Mouse (Mus musculus) limb, embryonic 14.5 days (tissue): ENCODE data around the gene Pax6. TPM values are rescaled to one million over a fixed set of nuclear protein-coding genes. Genes with fewer than 3 reads are reported as not detected.

Experiments
- ATAC-seq: fragments of 200-750 bp; cut with Nextera tagmentation; 2 replicates; pipeline ENCODE4 v1.8.0; 2017; ENCODE audit warnings: low read depth, moderate number of reproducible peaks, moderate TSS enrichment; ENCODE audit not compliant: low FRiP score
- DNase-seq: peaks from one replicate; pipeline ENCODE4 v3.0.0-alpha.2; 2015; ENCODE audit warnings: low spot score
- H3K27ac ChIP-seq: fragments of 300-500 bp; sonication (generic); replicated peaks from 2 replicates; pipeline ENCODE4 v1.5.1; 2014; ENCODE audit warnings: low read depth, mild to moderate bottlenecking, low read length, moderate library complexity, mixed read lengths
- H3K27me3 ChIP-seq: fragments of 300-500 bp; sonication (generic); 2 replicates; pipeline ENCODE4 v1.6.1; 2014; ENCODE audit warnings: low read length, mixed read lengths; ENCODE audit not compliant: control insufficient read depth, insufficient read depth
- H3K36me3 ChIP-seq: fragments of 300-500 bp; sonication (generic); 2 replicates; pipeline ENCODE4 v1.6.1; 2014; ENCODE audit warnings: mild to moderate bottlenecking, low read length, moderate library complexity, mixed read lengths; ENCODE audit not compliant: control insufficient read depth, insufficient read depth
- H3K4me1 ChIP-seq: fragments of 300-500 bp; sonication (generic); 2 replicates; pipeline ENCODE4 v1.6.1; 2014; ENCODE audit warnings: antibody characterized with exemption, low read length, mixed read lengths; ENCODE audit not compliant: control insufficient read depth, insufficient read depth
- H3K4me2 ChIP-seq: fragments of 300-500 bp; sonication (generic); replicated peaks from 2 replicates; pipeline ENCODE4 v1.6.1; 2014; ENCODE audit warnings: low read depth, mild to moderate bottlenecking, low read length, moderate library complexity; ENCODE audit not compliant: severe bottlenecking
- H3K4me3 ChIP-seq: fragments of 300-500 bp; sonication (generic); replicated peaks from 2 replicates; pipeline ENCODE4 v1.5.1; 2014; ENCODE audit warnings: low read length
- H3K9ac ChIP-seq: fragments of 300-500 bp; sonication (generic); 2 replicates; pipeline ENCODE4 v1.6.1; 2014; ENCODE audit warnings: mild to moderate bottlenecking, low read depth, low read length, moderate library complexity; ENCODE audit not compliant: severe bottlenecking
- H3K9me3 ChIP-seq: fragments of 300-500 bp; sonication (generic); 2 replicates; pipeline ENCODE4 v1.6.1; 2016; ENCODE audit warnings: low read length; ENCODE audit not compliant: control insufficient read depth
- POLR2A ChIP-seq: fragments of 200-500 bp; IDR thresholded peaks from 2 replicates; pipeline ENCODE4 v1.8.0; 2012; ENCODE audit warnings: inconsistent platforms, mild to moderate bottlenecking, moderate library complexity, borderline replicate concordance; ENCODE audit not compliant: insufficient read depth, insufficient read length; ENCODE audit errors: extremely low read depth
- WGBS: fragments of 180-500 bp; shearing (Covaris S2); extraction: QIAGEN DNeasy Blood & Tissue Kit; methylation state at CpG from one replicate; pipeline ENCODE4 v1.1.7; 2014; 5-methylcytosine and 5-hydroxymethylcytosine counted together
- polyA plus RNA-seq, 2 experiments: library from polyadenylated mRNA; depleted of rRNA in 1 of 2; stranded (reverse) in 1 of 2; unstranded in 1 of 2; fragments of >200 nt; fragmentation: Nextera tagmentation in 1 of 2; extraction: Ambion mirVana in 1 of 2; gene quantifications; 2 replicates each; pipeline versions ENCODE4 v1.2.1 to v1.2.3; 2012 to 2014

Pax6 gene
- polyA plus RNA-seq, 2 experiments, result 0.44 to 0.48 TPM

- Histone ChIP-seq H3K4me1 (peaks cover 19% of the 10 kb centered on the region), H3K9me3 (no peaks in the 10 kb centered on the region), H3K27me3 (peaks cover 100% of the 10 kb centered on the region), H3K4me2 (no peak overlapping the region), H3K9ac (no peak overlapping the region), H3K36me3 (no peaks in the 10 kb centered on the region), H3K27ac (no peak overlapping the region), H3K4me3 (no peak overlapping the region)
- under 1% methylated on average over 25 of the region's 25 CpGs for WGBS
- DNase-seq, result no peak
- TF ChIP-seq POLR2A, result no peak
- ATAC-seq, result no peak
Measured at GRCm38 (mm10) chr2:105671798-105672595, 3.3 kb downstream of the Pax6 start.

DNA sequence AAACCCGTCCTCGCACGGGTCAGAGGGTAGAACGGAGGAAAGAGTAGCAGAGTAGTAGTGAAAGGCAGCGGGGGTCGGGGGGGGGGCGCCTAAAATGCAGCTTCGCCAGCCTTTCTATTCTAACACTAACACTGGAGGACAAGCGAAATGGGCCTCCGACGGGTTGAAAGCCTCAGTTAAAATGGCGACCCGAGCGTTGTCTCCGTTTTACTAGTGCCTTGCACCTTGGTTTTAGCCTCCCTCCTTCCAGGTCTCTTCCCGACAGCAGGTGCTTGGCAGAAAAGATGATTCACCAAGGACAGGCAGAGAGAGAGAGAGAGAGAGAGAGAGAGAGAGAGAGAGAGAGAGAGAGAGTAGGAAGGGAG lies 3.9 kb downstream of the Pax6 start:
- Histone ChIP-seq H3K4me2 (no peak overlapping the region), H3K4me3 (no peak overlapping the region), H3K27ac (no peak overlapping the region), H3K36me3 (no peaks in the 10 kb centered on the region), H3K9me3 (no peaks in the 10 kb centered on the region), H3K9ac (no peak overlapping the region), H3K27me3 (peaks cover 100% of the 10 kb centered on the region), H3K4me1 (peaks cover 19% of the 10 kb centered on the region)
- no peak for TF ChIP-seq POLR2A
- WGBS, result 2% methylated on average over 16 of the region's 16 CpGs
- DNase-seq (no peak), ATAC-seq (no peak)

- Histone ChIP-seq H3K27me3 (peaks cover 100% of the 10 kb centered on the region), H3K9ac (no peak overlapping the region), H3K4me3 (no peak overlapping the region), H3K4me1 (peaks cover 19% of the 10 kb centered on the region), H3K36me3 (no peaks in the 10 kb centered on the region), H3K27ac (no peak overlapping the region), H3K9me3 (no peaks in the 10 kb centered on the region), H3K4me2 (no peak overlapping the region)
- ATAC-seq, result no peak
- DNase-seq, result no peak
- 0% methylated on average over 6 of the region's 6 CpGs for WGBS
- no peak for TF ChIP-seq POLR2A
Measured at GRCm38 (mm10) chr2:105673054-105673453, 4.4 kb downstream of the Pax6 start.

DNA sequence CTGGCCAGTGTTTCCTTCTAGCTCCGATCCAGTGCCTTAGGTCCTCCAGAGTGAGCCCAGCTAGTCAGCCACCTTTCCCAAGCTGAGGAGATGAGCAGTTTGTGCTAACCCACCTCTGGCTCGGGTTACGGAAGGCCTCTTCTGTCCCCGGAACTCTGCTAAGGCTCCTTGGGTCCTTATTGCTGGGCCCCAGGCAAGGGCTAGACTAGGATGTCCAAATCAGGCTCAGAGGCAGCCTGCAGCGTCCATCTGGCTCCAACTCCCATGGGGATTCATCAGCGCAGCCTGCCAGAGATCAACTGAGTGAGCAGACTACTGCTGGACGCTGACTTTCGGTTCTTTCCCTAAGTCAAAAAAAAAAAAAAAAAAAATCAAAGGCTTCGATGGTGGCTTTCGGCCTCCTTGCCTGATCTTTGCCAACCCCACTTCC lies 4.9 kb downstream of the Pax6 start:
- H3K9me3 ChIP-seq, result no peaks in the 10 kb centered on the region
- no peak overlapping the region for H3K9ac ChIP-seq
- H3K4me1 ChIP-seq, result peaks cover 19% of the 10 kb centered on the region
- no peak for TF ChIP-seq POLR2A
- H3K4me3 ChIP-seq, result peak overlapping the region; percentile 13; the same call in 1 of the 2 replicates
- H3K27ac ChIP-seq, result no peak overlapping the region
- 3% methylated on average over 10 of the region's 10 CpGs for WGBS
- no peak for DNase-seq
- H3K4me2 ChIP-seq, result no peak overlapping the region
- ATAC-seq, result no peak
- H3K36me3 ChIP-seq, result no peaks in the 10 kb centered on the region
- peaks cover 100% of the 10 kb centered on the region for H3K27me3 ChIP-seq

- Histone ChIP-seq H3K27ac (no peak overlapping the region), H3K36me3 (no peaks in the 10 kb centered on the region), H3K4me3 (peak overlapping the region; percentile 37), H3K4me2 (peak overlapping the region; percentile 61), H3K27me3 (peaks cover 100% of the 10 kb centered on the region), H3K9me3 (no peaks in the 10 kb centered on the region), H3K9ac (no peak overlapping the region), H3K4me1 (peaks cover 16% of the 10 kb centered on the region)
- no peak for DNase-seq
- WGBS, result 1% methylated on average over 36 of the region's 36 CpGs
- no peak for TF ChIP-seq POLR2A
- ATAC-seq, result no peak
Measured at GRCm38 (mm10) chr2:105674061-105674874, 5.6 kb downstream of the Pax6 start.
